Mouse (Mus musculus) kidney, embryonic 15.5 days (tissue): ENCODE measurements at regions not wholly inside any gene's neighbourhood (a gene's known extent, or its start where the extent isn't known, plus 50 kb on each side); places are given as distances from the start of the nearest gene placed in this dataset.

Experiments used
- ATAC-seq: fragments of 200-750 bp; cut with Nextera tagmentation; replicated peaks from 2 replicates; pipeline ENCODE4 v1.8.0; 2017; ENCODE audit warnings: moderate TSS enrichment; ENCODE audit not compliant: low FRiP score
- H3K27ac ChIP-seq: fragments of 300-500 bp; sonication (generic); 2 replicates; pipeline ENCODE4 v1.5.1; 2015; ENCODE audit warnings: mild to moderate bottlenecking, inconsistent platforms
- H3K27me3 ChIP-seq: fragments of 300-500 bp; sonication (generic); 2 replicates; pipeline ENCODE4 v1.6.1; 2015; ENCODE audit warnings: inconsistent platforms
- H3K36me3 ChIP-seq: fragments of 300-500 bp; sonication (generic); 2 replicates; pipeline ENCODE4 v1.6.1; 2015; ENCODE audit warnings: inconsistent platforms
- H3K4me1 ChIP-seq: fragments of 300-500 bp; sonication (generic); 2 replicates; pipeline ENCODE4 v1.6.1; 2015; ENCODE audit warnings: inconsistent platforms
- H3K4me2 ChIP-seq: fragments of 300-500 bp; sonication (generic); 2 replicates; pipeline ENCODE4 v1.6.1; 2015; ENCODE audit warnings: moderate library complexity, mild to moderate bottlenecking, inconsistent platforms
- H3K4me3 ChIP-seq: fragments of 300-500 bp; sonication (generic); replicated peaks from 2 replicates; pipeline ENCODE4 v1.5.1; 2015; ENCODE audit warnings: mild to moderate bottlenecking, inconsistent platforms
- H3K9ac ChIP-seq: fragments of 300-500 bp; sonication (generic); 2 replicates; pipeline ENCODE4 v1.6.1; 2015; ENCODE audit warnings: mild to moderate bottlenecking, inconsistent platforms
- H3K9me3 ChIP-seq: fragments of 300-500 bp; sonication (generic); replicated peaks from 2 replicates; pipeline ENCODE4 v1.6.1; 2016; ENCODE audit warnings: inconsistent platforms
- WGBS: fragments of 180-500 bp; shearing (Covaris S2); methylation state at CpG from one replicate; pipeline ENCODE4 v1.1.7; 2015; ENCODE audit warnings: mixed read lengths; 5-methylcytosine and 5-hydroxymethylcytosine counted together

GRCm38 (mm10) chr9:115361191-115361590 is 51.0 kb upstream of the Stt3b start:
- H3K9me3 ChIP-seq, result 0 out of 2 replicates have a peak, but pooled peaks cover 4% of the 10 kb centered on the region
- H3K9ac ChIP-seq, result no peak overlapping the region
- ATAC-seq, result no peak
- H3K4me2 ChIP-seq, result no peak overlapping the region
- no peaks in the 10 kb centered on the region for H3K36me3 ChIP-seq
- H3K4me3 ChIP-seq, result no peak overlapping the region
- 47% methylated on average over 5 of the region's 5 CpGs for WGBS
- H3K27ac ChIP-seq, result no peak overlapping the region
- H3K27me3 ChIP-seq, result no peaks in the 10 kb centered on the region
- peaks cover 12% of the 10 kb centered on the region for H3K4me1 ChIP-seq

- Histone ChIP-seq H3K4me3 (no peak overlapping the region), H3K27ac (no peak overlapping the region), H3K4me1 (peaks cover 6% of the 10 kb centered on the region), H3K36me3 (no peaks in the 10 kb centered on the region), H3K4me2 (no peak overlapping the region), H3K9me3 (0 out of 2 replicates have a peak, but pooled peaks cover 4% of the 10 kb centered on the region), H3K9ac (no peak overlapping the region), H3K27me3 (no peaks in the 10 kb centered on the region)
- no peak for ATAC-seq
- 92% methylated on average over 11 of the region's 11 CpGs for WGBS
These were observed 51.7 kb upstream of the Stt3b start for GRCm38 (mm10) chr9:115361881-115362280.

GRCm38 (mm10) chr9:115362486-115362885 is 52.3 kb upstream of the Stt3b start:
- Histone ChIP-seq H3K27ac (no peak overlapping the region), H3K9ac (no peak overlapping the region), H3K4me2 (no peak overlapping the region), H3K9me3 (0 out of 2 replicates have a peak, but pooled peaks cover 4% of the 10 kb centered on the region), H3K36me3 (no peaks in the 10 kb centered on the region), H3K27me3 (no peaks in the 10 kb centered on the region), H3K4me1 (no peaks in the 10 kb centered on the region), H3K4me3 (no peak overlapping the region)
- 89% methylated on average over 4 of the region's 4 CpGs for WGBS
- ATAC-seq, result no peak

- WGBS, result 88% methylated on average over 16 of the region's 16 CpGs
- Histone ChIP-seq H3K9me3 (0 out of 2 replicates have a peak, but pooled peaks cover 4% of the 10 kb centered on the region), H3K27me3 (no peaks in the 10 kb centered on the region), H3K4me1 (no peaks in the 10 kb centered on the region), H3K36me3 (no peaks in the 10 kb centered on the region), H3K27ac (no peak overlapping the region), H3K4me3 (no peak overlapping the region), H3K4me2 (no peak overlapping the region), H3K9ac (no peak overlapping the region)
- ATAC-seq, result no peak
These were observed 55.0 kb upstream of the Stt3b start for GRCm38 (mm10) chr9:115364919-115365861.

- WGBS, result 65% methylated on average over 3 of the region's 3 CpGs
- ATAC-seq, result no peak
- H3K4me2 ChIP-seq, result no peak overlapping the region
These were observed 57.6 kb upstream of the Stt3b start for GRCm38 (mm10) chr9:115367808-115368207.

GRCm38 (mm10) chr9:115380276-115380675 is 70.1 kb upstream of the Stt3b start:
- no peaks in the 10 kb centered on the region for H3K9me3 ChIP-seq
- no peak overlapping the region for H3K9ac ChIP-seq
- H3K4me1 ChIP-seq, result peaks cover 12% of the 10 kb centered on the region; the same call in 1 of the 2 replicates
- no peak for ATAC-seq
- no peaks in the 10 kb centered on the region for H3K36me3 ChIP-seq
- H3K27me3 ChIP-seq, result no peaks in the 10 kb centered on the region
- no peak overlapping the region for H3K27ac ChIP-seq
- H3K4me3 ChIP-seq, result no peak overlapping the region
- WGBS, result 76% methylated on average over 15 of the region's 15 CpGs
- H3K4me2 ChIP-seq, result no peak overlapping the region

More at GRCm38 (mm10) chr9:115367808-115368207, 57.6 kb upstream of the Stt3b start:
- Histone ChIP-seq H3K36me3 (no peaks in the 10 kb centered on the region), H3K9me3 (0 out of 2 replicates have a peak, but pooled peaks cover 4% of the 10 kb centered on the region), H3K4me3 (no peak overlapping the region), H3K4me1 (no peaks in the 10 kb centered on the region), H3K9ac (no peak overlapping the region), H3K27ac (no peak overlapping the region), H3K27me3 (no peaks in the 10 kb centered on the region)

GRCm38 (mm10) chr9:115382824-115383475 is 72.7 kb upstream of the Stt3b start:
- Histone ChIP-seq H3K36me3 (no peaks in the 10 kb centered on the region), H3K9ac (no peak overlapping the region), H3K27me3 (0 out of 2 replicates have a peak, but pooled peaks cover 3% of the 10 kb centered on the region), H3K4me1 (peaks cover 12% of the 10 kb centered on the region; the same call in 1 of the 2 replicates), H3K9me3 (no peaks in the 10 kb centered on the region), H3K27ac (no peak overlapping the region), H3K4me2 (no peak overlapping the region), H3K4me3 (no peak overlapping the region)
- ATAC-seq, result no peak
- WGBS, result 85% methylated on average over 12 of the region's 12 CpGs

- H3K4me3 ChIP-seq, result no peak overlapping the region
- no peak overlapping the region for H3K9ac ChIP-seq
- no peaks in the 10 kb centered on the region for H3K36me3 ChIP-seq
- no peak overlapping the region for H3K4me2 ChIP-seq
- 0 out of 2 replicates have a peak, but pooled peaks have one; percentile 25 for ATAC-seq
- H3K4me1 ChIP-seq, result peaks cover 12% of the 10 kb centered on the region; the same call in 1 of the 2 replicates
- peak overlapping the region; percentile 54 for H3K27ac ChIP-seq
- 0 out of 2 replicates have a peak, but pooled peaks cover 8% of the 10 kb centered on the region for H3K27me3 ChIP-seq
- WGBS, result 43% methylated on average over 4 of the region's 4 CpGs
- H3K9me3 ChIP-seq, result no peaks in the 10 kb centered on the region
These were observed 73.7 kb upstream of the Stt3b start for GRCm38 (mm10) chr9:115383935-115384334.

- H3K27me3 ChIP-seq, result 0 out of 2 replicates have a peak, but pooled peaks cover 9% of the 10 kb centered on the region
- no peak overlapping the region for H3K9ac ChIP-seq
- no peak overlapping the region for H3K4me3 ChIP-seq
- H3K36me3 ChIP-seq, result no peaks in the 10 kb centered on the region
- peak overlapping the region; percentile 54 for H3K27ac ChIP-seq
- 66% methylated on average over 1 of the region's 1 CpGs for WGBS
- no peak overlapping the region for H3K4me2 ChIP-seq
- ATAC-seq, result 0 out of 2 replicates have a peak, but pooled peaks have one; percentile 33
- peaks cover 12% of the 10 kb centered on the region; the same call in 1 of the 2 replicates for H3K4me1 ChIP-seq
- no peaks in the 10 kb centered on the region for H3K9me3 ChIP-seq
These were observed 74.1 kb upstream of the Stt3b start for GRCm38 (mm10) chr9:115384345-115384744.

- Histone ChIP-seq H3K4me3 (no peak overlapping the region), H3K9me3 (no peaks in the 10 kb centered on the region), H3K27me3 (0 out of 2 replicates have a peak, but pooled peaks cover 9% of the 10 kb centered on the region), H3K9ac (no peak overlapping the region), H3K36me3 (no peaks in the 10 kb centered on the region), H3K27ac (no peak overlapping the region), H3K4me2 (no peak overlapping the region), H3K4me1 (peaks cover 34% of the 10 kb centered on the region)
- 84% methylated on average over 26 of the region's 26 CpGs for WGBS
- no peak for ATAC-seq
These were observed 77.5 kb upstream of the Stt3b start for GRCm38 (mm10) chr9:115387471-115388360.

GRCm38 (mm10) chr9:115388361-115388759 is 78.1 kb upstream of the Stt3b start:
- H3K27ac ChIP-seq, result no peak overlapping the region
- H3K9ac ChIP-seq, result no peak overlapping the region
- peaks cover 32% of the 10 kb centered on the region for H3K4me1 ChIP-seq
- no peaks in the 10 kb centered on the region for H3K36me3 ChIP-seq
- H3K4me2 ChIP-seq, result no peak overlapping the region
- 86% methylated on average over 11 of the region's 11 CpGs for WGBS
- H3K9me3 ChIP-seq, result no peaks in the 10 kb centered on the region
- no peak for ATAC-seq
- H3K27me3 ChIP-seq, result 0 out of 2 replicates have a peak, but pooled peaks cover 11% of the 10 kb centered on the region
- no peak overlapping the region for H3K4me3 ChIP-seq
